Mouse (Mus musculus) T-helper 17 cell (primary cell): ENCODE results near the gene Ift172.

Experiments
- in situ Hi-C, 2 experiments: fragments of 300-600 bp; cut with MboI, MseI; formaldehyde crosslinking; loops; 1 replicate in 1 of 2; 2 replicates in 1 of 2; pipeline ENCODE4 v1.15.1; 2025; ENCODE audit warnings: high pct_unique_total_duplicates in 2 of 2

The Ift172 gene

GRCm38 (mm10) chr5:31266101-31266500 lies 24.8 kb downstream of the Ift172 start:
- in situ Hi-C loops: no loop called here

- in situ Hi-C loops: no loop called here
Measured at GRCm38 (mm10) chr5:31257616-31258015, 33.3 kb downstream of the Ift172 start.

- in situ Hi-C loops: no loop called here
Measured at GRCm38 (mm10) chr5:31255971-31256370, 34.9 kb downstream of the Ift172 start.

- in situ Hi-C loops: no loop called here
Measured at GRCm38 (mm10) chr5:31255381-31255780, 35.5 kb downstream of the Ift172 start.

GRCm38 (mm10) chr5:31254901-31255300 lies 36.0 kb downstream of the Ift172 start:
- in situ Hi-C loops: no loop called here

GRCm38 (mm10) chr5:31254452-31254851 lies 36.5 kb downstream of the Ift172 start:
- in situ Hi-C loops: no loop called here

- in situ Hi-C loops: no loop called here
Measured at GRCm38 (mm10) chr5:31253806-31254205, 37.1 kb downstream of the Ift172 start.

- in situ Hi-C loops: no loop called here
Measured at GRCm38 (mm10) chr5:31252795-31253545, 37.9 kb downstream of the Ift172 start.

GRCm38 (mm10) chr5:31252151-31252550 lies 38.8 kb downstream of the Ift172 start:
- in situ Hi-C loops: no loop called here

GRCm38 (mm10) chr5:31251541-31252101 lies 39.3 kb downstream of the Ift172 start, which contains the start of gene Krtcap3:
Gene Krtcap3, plus strand, starts transcription at chr5:31251691.
- in situ Hi-C loops: no loop called here

- in situ Hi-C loops: no loop called here
Measured at GRCm38 (mm10) chr5:31250716-31251115, 40.2 kb downstream of the Ift172 start.

GRCm38 (mm10) chr5:31242191-31242590 lies 48.7 kb downstream of the Ift172 start:
- in situ Hi-C loops: loop anchor here in 1 of 2 experiments (10.0 kb wide), 1 partner anchor 803 kb away; no protein-coding TSS in a partner anchor

- in situ Hi-C loops: loop anchor here in 1 of 2 experiments (10.0 kb wide), 1 partner anchor 803 kb away; no protein-coding TSS in a partner anchor
Measured at GRCm38 (mm10) chr5:31241522-31242034, 49.3 kb downstream of the Ift172 start.

GRCm38 (mm10) chr5:31240637-31241521 lies 50.0 kb downstream of the Ift172 start, which contains the start of the genes Nrbp1 and Gm9970:
Gene Nrbp1, plus strand, starts transcription at chr5:31240864.
Gene Gm9970, minus strand, starts transcription at chr5:31241232.
- in situ Hi-C loops: loop anchor here in 1 of 2 experiments (10.0 kb wide), 1 partner anchor 804 kb away; no protein-coding TSS in a partner anchor

GRCm38 (mm10) chr5:31226641-31227040 lies 64.3 kb downstream of the Ift172 start:
- in situ Hi-C loops: no loop called here

GRCm38 (mm10) chr5:31222696-31223095 lies 68.2 kb downstream of the Ift172 start:
- in situ Hi-C loops: no loop called here

GRCm38 (mm10) chr5:31221304-31221945 lies 69.5 kb downstream of the Ift172 start:
- in situ Hi-C loops: no loop called here

- in situ Hi-C loops: no loop called here
Measured at GRCm38 (mm10) chr5:31220448-31221303, 70.2 kb downstream of the Ift172 start, which contains the start of gene Ppm1g. Gene Ppm1g, minus strand, starts transcription at chr5:31220687.

- in situ Hi-C loops: no loop called here
Measured at GRCm38 (mm10) chr5:31219911-31220447, 70.9 kb downstream of the Ift172 start.

GRCm38 (mm10) chr5:31219474-31219873 lies 71.4 kb downstream of the Ift172 start:
- in situ Hi-C loops: no loop called here
